Mouse (Mus musculus): ENCODE data around the gene Med16. TPM values are rescaled to one million over a fixed set of nuclear protein-coding genes. Genes with fewer than 3 reads are reported as not detected.

The Med16 gene
- polyA plus RNA-seq, 1 experiment from 2014 or later, result 56.6 TPM

GRCm38 (mm10) chr10:79862925-79863324 lies 45.8 kb downstream of the Med16 start:
- Histone ChIP-seq H3K4me3 (ENCODE audit: low read depth, low read length) (no peak overlapping the region), H3K9me3 (replicated peaks; ENCODE audit: control insufficient read depth, low read length, poor library complexity, severe bottlenecking) (no peaks in the 10 kb centered on the region), H3K36me3 (ENCODE audit: control insufficient read depth, insufficient read depth, low read length) (peaks cover 59% of the 10 kb centered on the region), H3K27me3 (ENCODE audit: control insufficient read depth, insufficient read depth, low read depth, low read length) (no peaks in the 10 kb centered on the region), H3K27ac (ENCODE audit: low read length) (no peak overlapping the region), H3K4me1 (ENCODE audit: control insufficient read depth, insufficient read depth, low read length) (peaks cover 11% of the 10 kb centered on the region), H3K4me2 (ENCODE audit: low read length) (no peak overlapping the region), H3K9ac (ENCODE audit: low read depth, low read length) (no peak overlapping the region)
- WGBS, result 75% methylated on average over 10 of the region's 10 CpGs
- no peak for ATAC-seq

DNA sequence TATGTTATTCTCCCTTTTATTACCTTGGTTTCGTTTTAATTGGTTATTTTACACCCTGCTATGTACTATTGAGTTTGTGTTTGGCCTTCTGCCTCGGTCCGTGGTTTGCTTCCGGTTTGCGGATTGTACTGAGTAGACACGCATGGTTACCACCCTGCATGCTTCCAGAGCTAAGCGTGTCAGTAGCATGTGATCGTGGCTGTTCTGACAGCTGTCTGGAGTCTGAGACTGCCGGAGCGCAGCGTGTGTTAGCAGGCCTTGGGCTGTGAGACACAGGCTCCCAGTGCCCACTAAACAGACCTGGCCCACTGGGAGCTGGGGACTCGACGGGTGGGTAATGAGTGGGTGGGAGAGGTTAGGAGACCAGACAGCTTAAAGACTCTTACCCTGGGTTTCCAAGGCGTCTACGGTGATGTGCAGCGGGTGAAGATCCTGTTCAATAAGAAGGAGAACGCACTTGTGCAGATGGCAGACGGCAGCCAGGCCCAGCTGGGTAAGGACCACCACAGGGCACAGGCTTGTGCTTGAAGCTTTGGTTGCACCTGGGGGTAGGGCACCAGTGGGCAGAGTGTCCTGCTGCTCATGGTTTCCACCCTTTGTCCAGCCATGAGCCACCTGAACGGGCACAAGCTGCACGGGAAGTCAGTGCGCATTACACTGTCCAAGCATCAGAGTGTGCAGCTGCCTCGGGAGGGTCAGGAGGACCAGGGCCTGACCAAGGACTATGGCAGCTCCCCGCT lies 46.5 kb downstream of the Med16 start:
- peaks cover 57% of the 10 kb centered on the region for H3K36me3 ChIP-seq (ENCODE audit: control insufficient read depth, insufficient read depth, low read length)
- peaks cover 15% of the 10 kb centered on the region for H3K4me1 ChIP-seq (ENCODE audit: control insufficient read depth, insufficient read depth, low read length)
- no peak overlapping the region for H3K27ac ChIP-seq (ENCODE audit: low read length)
- H3K27me3 ChIP-seq (ENCODE audit: control insufficient read depth, insufficient read depth, low read depth, low read length), result no peaks in the 10 kb centered on the region
- H3K9ac ChIP-seq (ENCODE audit: low read depth, low read length), result no peak overlapping the region
- H3K4me3 ChIP-seq (ENCODE audit: low read depth, low read length), result no peak overlapping the region
- WGBS, result 79% methylated on average over 23 of the region's 23 CpGs
- H3K9me3 ChIP-seq (replicated peaks; ENCODE audit: control insufficient read depth, low read length, poor library complexity, severe bottlenecking), result no peaks in the 10 kb centered on the region
- H3K4me2 ChIP-seq (ENCODE audit: low read length), result no peak overlapping the region
- no peak for ATAC-seq

DNA sequence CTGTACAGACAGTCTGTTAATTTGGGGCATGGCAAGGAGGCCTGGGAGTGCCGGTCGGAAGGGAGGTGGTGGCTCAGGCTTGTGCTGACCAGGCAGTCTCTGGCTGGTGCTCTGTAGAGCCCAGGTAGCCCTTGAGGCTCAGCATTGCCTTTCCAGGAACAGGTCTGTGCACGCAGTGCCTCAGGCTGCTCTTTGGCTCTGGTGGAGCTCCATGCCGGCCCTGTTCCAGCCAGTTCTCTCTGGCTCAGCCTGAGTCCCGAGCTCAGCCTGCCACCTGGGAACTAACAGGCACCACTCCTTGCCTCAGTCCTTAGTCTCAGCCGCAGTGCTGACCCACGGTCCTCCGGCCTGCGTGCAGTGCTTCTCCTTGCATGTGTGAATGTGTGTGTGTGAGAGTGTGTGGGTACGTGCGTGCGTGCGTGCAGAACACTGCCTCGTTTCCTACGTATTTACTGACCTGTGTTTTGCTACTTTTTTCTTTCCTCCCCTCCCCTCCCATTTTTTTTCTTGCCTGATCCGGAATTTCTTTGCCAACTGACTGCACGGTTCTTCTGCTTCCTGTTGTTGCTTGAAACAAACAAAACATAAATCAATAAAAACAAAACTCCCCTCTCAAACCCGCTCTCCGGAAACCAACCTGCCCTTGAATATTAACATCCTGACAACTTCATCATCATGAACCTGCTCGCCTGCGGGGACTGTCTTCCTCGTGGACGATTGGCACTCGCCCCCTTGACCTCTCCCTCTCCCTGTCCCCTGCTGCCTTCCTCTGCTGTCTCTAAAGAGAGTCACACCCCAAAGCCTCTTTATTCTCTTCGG lies 47.3 kb downstream of the Med16 start:
- no peak overlapping the region for H3K27ac ChIP-seq (ENCODE audit: low read length)
- peaks cover 23% of the 10 kb centered on the region for H3K4me1 ChIP-seq (ENCODE audit: control insufficient read depth, insufficient read depth, low read length)
- peaks cover 49% of the 10 kb centered on the region for H3K36me3 ChIP-seq (ENCODE audit: control insufficient read depth, insufficient read depth, low read length)
- H3K27me3 ChIP-seq (ENCODE audit: control insufficient read depth, insufficient read depth, low read depth, low read length), result no peaks in the 10 kb centered on the region
- no peak overlapping the region for H3K4me3 ChIP-seq (ENCODE audit: low read depth, low read length)
- ATAC-seq, result no peak
- H3K9ac ChIP-seq (ENCODE audit: low read depth, low read length), result no peak overlapping the region
- H3K4me2 ChIP-seq (ENCODE audit: low read length), result no peak overlapping the region
- 78% methylated on average over 25 of the region's 25 CpGs for WGBS
- H3K9me3 ChIP-seq (replicated peaks; ENCODE audit: control insufficient read depth, low read length, poor library complexity, severe bottlenecking), result no peaks in the 10 kb centered on the region

GRCm38 (mm10) chr10:79860079-79860911 lies 48.4 kb downstream of the Med16 start:
- Histone ChIP-seq H3K36me3 (ENCODE audit: control insufficient read depth, insufficient read depth, low read length) (peaks cover 38% of the 10 kb centered on the region), H3K27me3 (ENCODE audit: control insufficient read depth, insufficient read depth, low read depth, low read length) (no peaks in the 10 kb centered on the region), H3K27ac (ENCODE audit: low read length) (no peak overlapping the region), H3K4me1 (ENCODE audit: control insufficient read depth, insufficient read depth, low read length) (peaks cover 33% of the 10 kb centered on the region), H3K4me3 (ENCODE audit: low read depth, low read length) (no peak overlapping the region), H3K9ac (ENCODE audit: low read depth, low read length) (no peak overlapping the region), H3K9me3 (replicated peaks; ENCODE audit: control insufficient read depth, low read length, poor library complexity, severe bottlenecking) (no peaks in the 10 kb centered on the region), H3K4me2 (ENCODE audit: low read length) (no peak overlapping the region)
- no peak for ATAC-seq
- 93% methylated on average over 26 of the region's 26 CpGs for WGBS

DNA sequence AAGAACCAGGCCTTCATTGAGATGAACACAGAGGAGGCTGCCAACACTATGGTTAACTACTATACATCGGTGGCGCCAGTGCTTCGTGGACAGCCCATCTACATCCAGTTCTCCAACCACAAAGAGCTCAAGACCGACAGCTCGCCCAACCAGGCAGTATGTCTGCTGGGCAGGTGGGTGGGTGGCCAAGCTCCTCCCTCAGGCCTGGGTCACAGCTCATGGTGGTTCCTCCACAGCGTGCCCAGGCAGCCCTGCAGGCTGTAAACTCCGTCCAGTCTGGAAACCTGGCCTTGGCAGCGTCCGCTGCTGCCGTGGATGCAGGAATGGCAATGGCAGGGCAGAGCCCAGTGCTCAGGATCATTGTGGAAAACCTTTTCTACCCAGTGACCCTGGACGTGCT lies 49.6 kb downstream of the Med16 start:
- H3K4me3 ChIP-seq (ENCODE audit: low read depth, low read length), result no peak overlapping the region
- H3K36me3 ChIP-seq (ENCODE audit: control insufficient read depth, insufficient read depth, low read length), result peaks cover 37% of the 10 kb centered on the region
- H3K27ac ChIP-seq (ENCODE audit: low read length), result no peak overlapping the region
- no peak overlapping the region for H3K4me2 ChIP-seq (ENCODE audit: low read length)
- no peaks in the 10 kb centered on the region for H3K27me3 ChIP-seq (ENCODE audit: control insufficient read depth, insufficient read depth, low read depth, low read length)
- H3K4me1 ChIP-seq (ENCODE audit: control insufficient read depth, insufficient read depth, low read length), result peaks cover 33% of the 10 kb centered on the region
- no peak overlapping the region for H3K9ac ChIP-seq (ENCODE audit: low read depth, low read length)
- no peak for ATAC-seq
- H3K9me3 ChIP-seq (replicated peaks; ENCODE audit: control insufficient read depth, low read length, poor library complexity, severe bottlenecking), result no peaks in the 10 kb centered on the region
- 79% methylated on average over 11 of the region's 11 CpGs for WGBS

DNA sequence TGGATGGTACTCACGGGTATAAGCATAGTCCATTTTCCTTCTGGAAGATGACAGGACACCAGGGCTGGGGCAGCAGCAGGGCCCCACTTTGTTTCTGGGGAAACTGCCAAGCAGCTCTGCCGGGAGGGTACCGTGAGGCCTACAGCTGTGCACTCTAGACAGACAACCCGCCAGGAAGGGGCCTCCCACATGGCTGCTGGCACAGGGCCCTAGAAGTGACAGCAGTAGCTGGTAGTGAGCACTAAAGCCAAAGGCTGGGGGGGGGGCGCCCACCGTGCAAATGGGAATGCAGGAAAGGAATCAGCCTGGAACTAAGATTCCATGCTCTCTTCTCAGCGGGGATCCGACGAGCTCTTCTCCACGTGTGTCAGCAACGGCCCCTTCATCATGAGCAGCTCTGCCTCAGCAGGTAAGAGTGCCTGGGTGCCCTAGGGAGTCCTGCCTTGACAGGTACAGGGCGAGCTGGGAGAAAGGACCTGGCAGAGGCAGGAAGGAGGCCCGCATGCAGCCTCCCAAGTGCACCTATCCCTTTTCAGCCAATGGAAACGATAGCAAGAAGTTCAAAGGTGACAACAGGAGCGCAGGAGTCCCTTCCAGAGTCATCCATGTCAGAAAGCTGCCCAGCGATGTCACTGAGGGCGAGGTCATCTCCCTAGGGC lies 50.2 kb downstream of the Med16 start:
- H3K9me3 ChIP-seq (replicated peaks; ENCODE audit: control insufficient read depth, low read length, poor library complexity, severe bottlenecking), result no peaks in the 10 kb centered on the region
- peaks cover 33% of the 10 kb centered on the region for H3K4me1 ChIP-seq (ENCODE audit: control insufficient read depth, insufficient read depth, low read length)
- H3K4me3 ChIP-seq (ENCODE audit: low read depth, low read length), result no peak overlapping the region
- 0 out of 2 replicates have a peak overlapping the region, but pooled peaks have one; percentile 28 for H3K9ac ChIP-seq (ENCODE audit: low read depth, low read length)
- peak overlapping the region; percentile 98 for H3K4me2 ChIP-seq (ENCODE audit: low read length)
- peaks cover 37% of the 10 kb centered on the region for H3K36me3 ChIP-seq (ENCODE audit: control insufficient read depth, insufficient read depth, low read length)
- peak overlapping the region; percentile 31; the same call in 1 of the 2 replicates for H3K27ac ChIP-seq (ENCODE audit: low read length)
- no peaks in the 10 kb centered on the region for H3K27me3 ChIP-seq (ENCODE audit: control insufficient read depth, insufficient read depth, low read depth, low read length)
- 45% methylated on average over 17 of the region's 17 CpGs for WGBS
- ATAC-seq, result no peak

GRCm38 (mm10) chr10:79857894-79858293 lies 50.8 kb downstream of the Med16 start:
- Histone ChIP-seq H3K4me2 (ENCODE audit: low read length) (peak overlapping the region; percentile 98), H3K9me3 (replicated peaks; ENCODE audit: control insufficient read depth, low read length, poor library complexity, severe bottlenecking) (no peaks in the 10 kb centered on the region), H3K27me3 (ENCODE audit: control insufficient read depth, insufficient read depth, low read depth, low read length) (no peaks in the 10 kb centered on the region), H3K4me1 (ENCODE audit: control insufficient read depth, insufficient read depth, low read length) (peaks cover 37% of the 10 kb centered on the region), H3K27ac (ENCODE audit: low read length) (peak overlapping the region; percentile 31), H3K9ac (ENCODE audit: low read depth, low read length) (peak overlapping the region; percentile 47; the same call in 1 of the 2 replicates), H3K4me3 (ENCODE audit: low read depth, low read length) (no peak overlapping the region), H3K36me3 (ENCODE audit: control insufficient read depth, insufficient read depth, low read length) (peaks cover 35% of the 10 kb centered on the region)
- ATAC-seq, result no peak
- WGBS, result 75% methylated on average over 2 of the region's 2 CpGs

DNA sequence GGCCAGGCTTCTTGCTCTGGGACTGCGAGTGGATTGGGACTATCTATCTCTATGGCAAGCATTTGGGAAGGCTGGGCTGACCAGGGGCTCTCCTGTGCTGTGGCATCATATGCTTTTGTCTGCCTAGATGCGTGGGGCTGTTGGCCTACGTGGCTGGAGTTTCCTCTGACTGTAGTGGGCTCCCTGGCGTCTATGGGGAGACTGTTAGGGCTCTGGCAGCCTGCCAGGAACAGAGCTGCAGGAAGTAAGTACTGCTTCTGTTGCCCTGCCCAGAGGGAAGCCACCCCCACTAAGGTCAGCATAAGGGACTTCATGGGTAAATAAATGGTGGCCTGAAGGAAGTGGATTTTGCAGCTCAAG lies 51.3 kb downstream of the Med16 start:
- 36% methylated on average over 4 of the region's 4 CpGs for WGBS
- H3K36me3 ChIP-seq (ENCODE audit: control insufficient read depth, insufficient read depth, low read length), result peaks cover 31% of the 10 kb centered on the region
- peak overlapping the region; percentile 83 for H3K4me3 ChIP-seq (ENCODE audit: low read depth, low read length)
- ATAC-seq, result no peak
- H3K27me3 ChIP-seq (ENCODE audit: control insufficient read depth, insufficient read depth, low read depth, low read length), result no peaks in the 10 kb centered on the region
- H3K27ac ChIP-seq (ENCODE audit: low read length), result peak overlapping the region; percentile 31
- H3K4me2 ChIP-seq (ENCODE audit: low read length), result peak overlapping the region; percentile 98
- peak overlapping the region; percentile 47; the same call in 1 of the 2 replicates for H3K9ac ChIP-seq (ENCODE audit: low read depth, low read length)
- H3K4me1 ChIP-seq (ENCODE audit: control insufficient read depth, insufficient read depth, low read length), result peaks cover 42% of the 10 kb centered on the region
- H3K9me3 ChIP-seq (replicated peaks; ENCODE audit: control insufficient read depth, low read length, poor library complexity, severe bottlenecking), result no peaks in the 10 kb centered on the region
